Mouse (Mus musculus): ENCODE measurements around the gene Chit1.

The Chit1 gene

DNA sequence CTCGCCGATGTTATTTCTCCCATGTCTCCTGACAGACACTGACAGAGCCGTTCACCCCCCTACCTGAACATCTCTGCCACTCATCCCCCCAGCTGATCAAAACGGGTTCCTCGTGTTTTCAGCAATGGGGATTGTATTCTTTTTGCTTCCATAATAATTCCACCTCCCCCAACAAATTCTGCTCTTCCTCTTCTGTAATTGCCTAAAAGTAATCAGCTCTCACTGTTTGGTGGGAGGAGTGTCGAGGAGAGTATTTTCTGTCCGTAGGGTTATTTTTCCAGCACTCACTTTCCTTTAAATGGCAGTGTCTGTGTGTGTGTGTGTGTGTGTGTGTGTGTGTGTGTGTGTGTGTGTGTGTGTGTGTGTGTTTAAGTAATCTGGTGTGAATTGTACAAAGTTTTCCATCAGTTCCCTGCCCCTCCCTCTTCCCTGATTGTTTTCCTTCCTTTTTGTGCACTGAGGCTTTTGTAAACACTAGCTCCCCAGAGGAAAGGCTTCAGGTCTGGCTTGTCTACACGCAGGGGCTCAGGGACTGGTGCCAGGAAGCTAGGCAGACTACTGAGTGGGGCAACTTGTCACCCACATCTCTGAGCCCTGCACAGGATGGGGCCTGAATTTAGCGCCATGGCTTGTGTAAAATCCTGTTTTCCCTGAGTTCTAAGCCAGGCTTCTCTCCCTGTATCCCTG lies 31.4 kb upstream of the Chit1 start:
- no peak for DNase-seq (ENCODE audit: low spot score in 2 of 2)

DNA sequence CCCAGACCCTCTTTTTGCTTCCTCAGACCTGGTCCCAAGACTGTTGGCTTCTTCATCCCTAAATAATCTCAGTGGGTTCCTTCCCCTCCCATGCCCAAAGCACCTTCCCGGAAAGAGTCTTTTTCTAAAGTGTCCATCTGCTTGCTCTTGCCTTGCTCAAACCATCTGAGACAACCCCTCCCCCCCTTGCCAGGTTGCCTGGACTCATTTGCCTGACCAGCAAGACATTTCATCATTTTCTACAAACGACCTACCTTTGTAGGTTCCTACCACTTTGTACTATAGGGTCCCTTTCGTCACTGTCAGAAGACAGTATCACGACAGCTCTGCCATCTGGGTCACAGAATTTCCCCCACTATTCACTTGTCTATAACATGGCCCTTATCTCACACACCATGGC lies 30.6 kb upstream of the Chit1 start:
- no peak for DNase-seq (ENCODE audit: low spot score in 2 of 2)

DNA sequence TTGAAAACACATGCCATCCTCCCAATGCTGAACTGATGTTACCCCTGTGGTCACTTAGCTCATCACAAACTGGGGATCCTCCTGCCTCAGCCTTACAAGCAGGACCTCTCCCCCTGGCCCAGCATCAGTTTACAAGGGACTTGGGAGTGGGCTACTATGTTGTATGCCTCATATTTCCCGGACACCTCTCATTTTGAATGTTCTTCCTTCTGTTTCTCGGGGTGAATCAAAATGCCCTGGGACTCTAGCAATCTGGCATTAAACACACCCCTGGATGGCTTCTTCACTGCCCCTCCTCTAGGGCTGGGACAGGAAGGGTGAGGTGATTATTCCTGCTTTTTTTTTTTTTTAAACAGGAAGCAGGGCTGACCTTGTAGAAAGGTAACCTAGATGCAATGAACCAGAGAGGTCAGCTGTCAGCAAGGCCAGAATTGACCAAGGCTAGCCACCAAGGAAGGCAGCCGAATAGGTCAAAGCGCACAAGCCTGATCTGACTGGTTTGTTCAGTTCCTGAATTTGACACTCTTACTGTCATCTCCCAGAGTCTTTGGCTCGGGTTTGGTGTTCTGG lies 30.1 kb upstream of the Chit1 start:
- DNase-seq (ENCODE audit: low spot score in 2 of 2) = no peak

DNA sequence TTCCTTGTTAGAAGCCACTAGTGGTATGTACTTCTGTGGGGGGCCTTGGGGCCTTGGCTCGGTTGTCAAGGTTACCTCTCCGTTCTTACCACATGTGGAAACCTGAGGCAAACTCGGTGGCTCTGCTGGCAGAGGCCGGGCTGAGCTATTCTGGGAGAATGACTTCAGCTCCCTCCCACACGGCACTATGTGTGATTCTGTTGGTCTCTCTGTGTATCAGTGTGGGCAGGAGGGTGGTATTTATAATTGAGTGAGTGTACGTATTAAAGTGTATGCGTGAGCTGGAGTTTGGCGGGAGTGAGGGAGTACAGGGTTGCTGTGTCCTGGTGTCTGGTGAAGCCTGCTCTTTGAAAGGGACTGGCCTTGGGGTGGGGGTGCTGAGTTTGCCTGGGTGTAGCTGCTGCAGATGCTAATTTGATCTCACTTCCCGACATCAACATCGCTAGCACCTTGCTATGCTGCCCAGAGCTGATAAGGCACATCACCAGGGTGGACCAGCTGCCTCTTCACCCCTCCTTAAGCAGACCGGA lies 28.0 kb upstream of the Chit1 start:
- DNase-seq (ENCODE audit: low spot score in 2 of 2) = peak; percentile 51 to 80

DNA sequence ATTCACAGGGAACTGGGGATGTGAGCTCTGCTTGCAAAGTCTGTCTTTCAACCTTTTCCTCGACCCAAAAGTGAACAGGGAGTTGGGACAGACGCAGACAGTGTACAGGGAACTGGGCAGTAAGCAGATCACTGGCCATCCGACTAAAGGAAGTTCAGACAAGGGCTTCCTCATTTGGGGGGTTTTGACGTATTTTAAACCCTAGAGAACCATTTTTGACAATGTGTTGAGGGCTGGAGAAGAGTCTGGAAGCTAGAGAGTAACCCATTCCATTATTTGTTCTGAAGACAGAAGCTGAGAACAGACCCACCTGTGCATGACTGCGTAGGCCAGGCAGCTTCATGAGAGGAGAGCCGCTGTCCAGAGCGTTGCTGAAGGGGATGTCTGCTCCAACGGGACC lies 27.4 kb upstream of the Chit1 start:
- DNase-seq (ENCODE audit: low spot score in 2 of 2) = no peak

DNA sequence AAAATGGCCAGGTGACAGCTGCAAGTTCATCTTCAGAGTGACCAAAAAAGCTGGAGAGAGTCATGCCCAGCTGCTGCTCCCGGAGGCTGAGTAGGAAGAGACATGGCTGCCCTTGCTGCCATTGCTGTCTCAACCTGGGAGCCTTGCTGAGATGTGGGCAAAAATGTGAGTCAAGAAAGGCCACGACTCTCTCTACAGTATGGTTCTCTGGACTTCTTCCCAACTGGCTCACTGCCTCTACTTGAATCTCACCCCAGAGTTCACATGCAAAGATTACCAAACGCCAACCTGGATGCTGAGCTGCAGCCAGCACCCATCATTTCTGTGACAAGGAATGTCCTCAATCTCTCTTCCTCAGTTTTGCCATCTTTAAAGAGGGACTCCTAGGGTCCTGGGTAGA lies 26.9 kb upstream of the Chit1 start:
- DNase-seq (ENCODE audit: low spot score in 2 of 2) = no peak

DNA sequence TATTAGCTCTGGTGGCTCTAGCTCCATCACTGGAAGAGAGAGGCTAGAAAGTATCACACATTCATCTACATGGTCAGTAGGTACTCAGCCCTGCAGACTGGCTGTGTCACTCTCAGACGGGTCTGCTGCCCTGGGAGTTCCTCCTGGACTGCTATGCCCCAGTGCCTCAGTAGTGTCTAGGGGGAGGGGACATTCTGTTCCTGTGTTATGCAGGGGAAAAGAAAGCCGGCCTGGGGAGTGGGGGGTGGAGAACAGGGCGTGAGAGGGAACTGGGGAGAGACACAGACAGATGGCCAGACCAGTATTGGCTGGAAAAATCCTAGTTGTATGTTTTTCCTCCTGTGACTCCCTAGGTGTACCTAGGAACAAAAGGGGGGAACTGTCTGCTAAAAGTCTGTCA lies 25.0 kb upstream of the Chit1 start:
- DNase-seq (ENCODE audit: low spot score in 2 of 2) = no peak

DNA sequence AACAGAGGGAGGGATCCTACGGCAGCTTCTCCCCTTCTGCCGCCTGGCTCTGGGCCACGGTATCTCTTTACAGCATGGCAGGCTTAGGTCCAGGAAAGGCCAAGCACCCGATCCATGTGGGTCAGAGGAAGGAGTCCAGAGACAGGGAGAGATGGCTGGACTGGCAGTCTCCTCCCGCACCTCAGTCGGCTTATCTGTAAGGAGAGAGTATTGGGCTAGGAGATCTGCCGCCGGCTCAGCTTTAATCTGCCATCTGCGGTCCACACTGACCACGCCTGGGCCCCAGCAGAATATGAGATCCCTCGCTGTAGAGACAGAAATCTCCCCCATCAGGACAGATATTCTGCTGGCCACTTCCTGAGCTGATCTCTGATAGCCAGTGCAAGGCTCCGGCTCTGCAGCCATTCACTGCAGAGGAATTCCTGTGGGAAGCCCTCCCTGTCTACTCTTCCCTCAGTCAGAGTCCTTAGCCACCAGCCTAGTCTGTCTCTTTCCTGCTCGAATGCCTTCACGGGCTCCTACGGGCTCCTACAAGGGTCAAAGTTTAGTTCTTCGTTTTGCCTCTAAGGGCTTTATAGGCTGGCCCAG lies 24.1 kb upstream of the Chit1 start:
- no peak for DNase-seq (ENCODE audit: low spot score in 2 of 2)

DNA sequence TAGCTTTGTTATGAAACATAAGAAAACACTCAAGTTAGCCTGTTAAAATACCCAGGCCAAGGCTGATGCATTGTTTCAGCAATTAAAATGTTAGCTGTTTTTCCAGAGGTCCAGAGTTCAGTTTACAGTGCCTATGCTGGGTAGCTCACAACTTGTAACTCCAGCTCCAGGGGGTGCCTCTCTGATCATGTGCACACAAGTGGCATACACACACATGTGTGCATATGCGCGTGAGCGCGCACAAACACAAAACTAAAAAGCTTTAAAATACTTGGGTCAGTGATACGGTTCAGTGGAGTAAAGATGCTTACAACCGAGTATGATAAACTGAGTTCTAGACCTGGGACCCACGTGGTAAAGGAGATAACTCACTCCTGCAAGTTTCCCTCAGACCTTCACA lies 22.0 kb upstream of the Chit1 start:
- DNase-seq (ENCODE audit: low spot score in 2 of 2) = no peak

DNA sequence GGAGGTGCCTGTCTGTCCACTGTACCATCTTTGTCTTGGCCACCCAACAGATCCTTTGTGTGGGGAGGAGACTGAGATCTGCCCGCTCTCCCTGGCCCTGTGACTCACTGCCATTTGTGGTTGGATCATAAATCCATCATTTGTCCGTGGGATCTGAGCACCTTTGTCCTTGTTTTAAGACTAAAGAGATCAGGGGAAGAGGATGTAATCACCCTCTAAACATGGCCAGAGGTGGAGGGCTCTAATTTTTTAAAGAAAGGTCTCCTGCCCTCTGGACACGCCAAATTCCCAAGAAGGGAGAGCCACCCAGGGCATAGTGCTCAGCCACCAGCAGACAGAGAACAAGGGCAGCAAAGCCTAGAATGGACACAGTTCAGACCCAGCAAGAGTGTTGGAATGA lies 19.2 kb upstream of the Chit1 start:
- DNase-seq (ENCODE audit: low spot score in 2 of 2) = no peak

DNA sequence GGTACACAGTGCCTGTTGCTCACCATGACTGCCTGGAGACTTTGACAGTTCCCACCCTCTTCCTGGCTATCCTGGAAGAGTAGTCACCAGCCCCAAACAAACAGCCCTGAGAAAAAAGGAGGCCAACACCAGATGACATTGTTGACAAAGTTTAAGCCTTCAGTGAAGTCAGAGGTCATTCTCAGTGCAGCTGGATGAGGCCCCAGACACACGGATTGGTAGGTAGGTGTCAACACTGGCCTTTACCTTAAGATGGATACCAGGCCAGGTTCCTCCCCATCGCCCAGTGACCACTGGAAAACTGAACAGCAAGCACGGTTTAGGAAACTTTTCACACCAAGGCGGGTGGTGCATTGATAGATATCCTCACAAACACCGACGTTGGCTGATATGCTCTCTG lies 18.7 kb upstream of the Chit1 start:
- no peak for DNase-seq (ENCODE audit: low spot score in 2 of 2)

DNA sequence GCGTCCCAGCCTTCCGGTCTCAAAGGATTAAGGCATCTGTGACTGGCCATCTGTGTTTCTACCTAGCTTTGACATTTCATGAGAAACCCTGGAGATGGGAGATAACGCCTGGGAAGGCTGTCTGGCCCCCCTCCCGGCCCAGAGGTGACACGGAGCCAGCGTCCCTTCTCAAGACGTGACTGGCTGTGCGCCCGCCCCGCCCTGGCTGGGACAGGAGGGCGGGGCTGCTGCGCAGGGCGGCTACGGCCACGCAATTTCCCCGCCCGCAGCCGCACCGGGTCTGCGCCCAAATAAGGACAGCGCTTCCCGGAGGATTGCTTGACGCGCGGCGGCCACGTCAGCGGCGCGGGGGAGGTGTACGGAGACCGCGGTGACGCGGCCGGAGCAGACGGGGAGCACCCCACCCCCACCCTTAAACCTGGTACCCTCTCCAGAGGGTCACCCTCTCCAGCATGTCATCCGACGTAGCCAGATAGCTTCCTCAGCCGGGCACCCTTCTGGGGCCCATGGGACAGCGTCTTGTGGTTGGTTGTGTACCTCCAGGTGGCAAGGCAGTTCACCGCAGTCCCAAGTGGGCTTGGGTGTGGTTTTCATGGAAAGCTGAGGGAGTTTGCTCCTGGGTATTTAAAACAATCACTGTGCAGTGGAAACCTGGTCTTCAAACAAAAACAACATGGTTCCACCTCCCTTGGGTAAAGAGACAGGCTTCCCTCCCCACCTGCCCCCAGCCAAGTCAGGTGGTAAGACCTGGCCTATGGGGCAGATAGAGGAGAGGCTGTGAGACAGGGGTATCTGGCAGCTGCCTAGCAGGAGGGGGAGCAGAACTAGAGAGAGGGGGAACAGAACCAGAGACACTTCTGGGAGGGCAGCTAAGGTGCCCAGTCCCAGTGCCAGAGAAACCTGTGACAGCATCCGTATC lies 17.9 kb upstream of the Chit1 start:
- peak; percentile 80 to 84 for DNase-seq (ENCODE audit: low spot score in 2 of 2)

DNA sequence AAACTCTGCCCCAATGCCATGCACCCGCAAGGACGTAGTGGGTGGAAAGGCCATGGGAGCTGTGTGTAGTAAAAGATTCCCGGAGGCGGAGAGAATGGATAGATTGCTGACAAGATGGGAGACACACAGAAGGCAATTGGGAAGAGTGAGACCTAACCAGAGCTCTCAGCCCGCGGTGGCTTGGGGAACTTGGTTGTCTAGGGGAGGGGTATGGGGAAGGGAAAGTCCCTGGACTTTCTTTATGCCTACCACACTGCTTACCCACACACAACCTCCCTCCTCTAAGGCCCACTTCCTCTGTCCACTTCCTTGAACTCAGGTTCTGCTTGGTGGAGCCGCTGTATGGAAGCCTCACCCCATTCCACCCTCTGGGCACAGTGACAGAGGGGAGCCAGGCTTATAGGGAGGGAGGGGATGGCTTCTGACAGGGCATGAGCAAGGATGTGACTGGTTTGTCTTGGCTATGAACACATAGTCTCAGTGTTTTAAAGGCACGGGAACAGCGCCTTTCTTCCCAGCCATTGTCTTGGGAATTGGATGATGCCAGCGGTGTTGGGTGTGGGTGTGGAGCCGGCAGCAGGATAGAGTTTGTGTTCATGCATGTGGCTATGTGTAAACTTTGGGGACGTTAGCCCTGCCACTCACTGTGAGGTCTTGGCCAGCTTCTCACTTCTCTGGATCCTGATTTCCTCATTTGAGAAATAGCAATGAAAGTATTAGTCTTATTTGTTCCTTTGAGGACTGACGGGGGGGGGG lies 17.1 kb upstream of the Chit1 start:
- DNase-seq (ENCODE audit: low spot score in 2 of 2) = no peak

DNA sequence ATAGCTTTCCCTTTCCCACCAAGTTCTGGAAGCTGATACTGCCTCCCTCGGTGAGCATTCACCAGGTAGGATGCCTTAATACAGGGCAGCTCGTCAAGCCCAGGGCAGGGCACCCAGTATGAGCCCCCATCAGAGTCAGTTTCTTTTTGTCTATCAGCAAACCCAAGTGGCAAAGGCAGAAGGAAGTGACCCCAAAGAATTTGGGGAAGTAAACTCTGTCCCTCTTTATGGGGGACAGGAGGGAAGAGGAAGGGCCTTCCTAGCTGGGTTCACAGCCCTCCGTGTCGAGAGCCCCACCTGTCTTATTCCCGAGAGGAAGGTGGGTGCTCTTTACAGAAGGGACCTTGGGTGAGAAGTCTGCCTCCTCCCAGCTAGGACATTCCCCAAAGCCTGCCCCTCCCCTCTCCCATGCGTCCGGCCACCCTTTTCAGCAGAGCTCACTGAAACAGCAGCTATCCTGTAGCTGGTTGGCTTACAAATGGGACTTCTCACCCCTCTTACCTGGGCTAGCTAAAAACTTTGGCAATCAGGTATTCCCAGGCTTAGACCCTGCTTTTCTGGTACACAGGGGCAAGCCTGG lies 15.9 kb upstream of the Chit1 start:
- no peak for DNase-seq (ENCODE audit: low spot score in 2 of 2)

DNA sequence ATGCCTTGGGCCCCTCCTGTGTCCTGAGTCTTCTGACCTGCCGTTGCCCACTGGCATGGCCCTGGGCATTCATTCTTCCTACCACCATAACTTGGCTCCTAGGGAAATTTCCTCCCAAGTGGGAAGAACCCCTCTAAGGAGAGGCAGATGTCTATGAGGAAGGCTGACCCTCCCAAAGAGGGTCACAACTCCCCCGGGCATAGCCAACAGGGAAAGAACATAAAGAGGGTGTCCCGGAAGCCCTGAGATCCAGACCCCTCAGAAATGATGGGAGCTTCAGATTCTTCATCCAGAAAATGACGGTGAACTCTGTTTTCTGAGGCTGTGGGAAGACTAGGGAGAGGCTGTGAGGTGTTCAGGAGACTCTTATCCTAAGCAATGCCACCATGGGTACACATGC lies 15.3 kb upstream of the Chit1 start:
- no peak for DNase-seq (ENCODE audit: low spot score in 2 of 2)

DNA sequence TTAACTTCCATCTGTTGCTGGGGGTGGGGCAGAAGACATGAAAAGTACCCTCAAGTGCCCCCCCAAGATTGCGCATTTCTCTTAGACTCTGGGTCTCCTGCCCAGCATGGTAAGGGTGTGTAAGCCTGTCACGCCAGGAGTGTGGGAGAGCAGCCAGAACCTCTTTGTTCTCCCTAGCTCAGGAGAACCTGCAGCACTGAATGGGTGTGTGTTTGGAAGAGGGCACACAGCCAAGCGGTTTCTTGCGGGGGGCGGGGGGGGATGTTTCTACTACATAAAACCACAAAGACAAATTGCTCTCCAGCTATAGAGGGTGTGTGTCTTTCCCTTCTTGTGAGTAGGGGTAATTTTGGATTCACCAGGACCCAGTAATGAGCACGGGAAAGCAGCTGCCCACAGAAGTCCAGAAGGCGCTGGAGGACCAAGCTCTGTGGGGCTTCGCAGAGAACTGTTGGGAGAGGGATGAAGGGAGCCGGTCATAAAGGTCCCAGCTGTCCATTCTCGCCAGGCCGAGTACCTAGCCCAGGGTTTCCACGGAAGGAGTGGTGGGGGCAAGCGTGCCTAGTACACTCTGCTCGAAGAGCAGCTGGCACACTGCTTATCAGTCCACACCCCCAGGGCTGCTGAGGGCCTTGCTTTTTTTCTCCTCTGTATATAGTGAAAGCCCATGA lies 14.6 kb upstream of the Chit1 start:
- no peak for DNase-seq (ENCODE audit: low spot score in 2 of 2)

DNA sequence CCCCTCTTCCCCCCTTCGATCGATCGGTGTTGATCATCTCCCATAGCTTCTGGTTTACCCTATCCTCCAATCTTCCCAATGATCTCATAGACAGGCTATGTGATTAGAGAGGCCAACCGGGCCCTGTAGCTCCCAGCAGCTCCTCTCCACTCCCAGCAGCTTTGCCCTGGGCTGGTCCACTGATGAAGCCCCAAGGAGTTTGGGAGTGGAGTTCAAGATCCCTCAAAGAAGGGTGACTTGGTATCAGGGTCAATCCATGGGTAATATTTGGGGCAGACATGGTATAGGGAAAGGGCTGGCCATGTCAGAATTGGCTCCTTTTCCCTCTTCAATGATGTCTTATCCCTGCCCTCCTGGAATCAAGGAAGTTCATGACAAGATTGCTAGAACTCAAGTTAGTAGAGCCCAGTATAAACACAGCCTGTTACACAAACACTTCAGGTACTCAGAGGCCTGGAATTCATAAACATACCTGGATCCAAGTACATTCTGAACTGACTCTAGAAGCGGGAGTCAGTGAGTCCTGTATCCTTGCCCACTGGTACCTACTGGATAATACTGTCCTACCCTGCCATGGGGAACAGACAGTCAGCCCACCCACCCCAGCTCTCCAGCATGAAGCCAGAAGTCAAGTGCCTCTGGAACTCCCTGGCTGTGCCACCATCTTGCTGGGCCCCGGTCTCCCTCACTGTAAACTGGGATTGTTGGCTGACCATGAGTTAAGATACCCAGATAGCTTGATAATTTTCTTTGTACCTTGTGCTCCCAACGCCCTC lies 13.8 kb upstream of the Chit1 start:
- no peak for DNase-seq (ENCODE audit: low spot score in 2 of 2)

DNA sequence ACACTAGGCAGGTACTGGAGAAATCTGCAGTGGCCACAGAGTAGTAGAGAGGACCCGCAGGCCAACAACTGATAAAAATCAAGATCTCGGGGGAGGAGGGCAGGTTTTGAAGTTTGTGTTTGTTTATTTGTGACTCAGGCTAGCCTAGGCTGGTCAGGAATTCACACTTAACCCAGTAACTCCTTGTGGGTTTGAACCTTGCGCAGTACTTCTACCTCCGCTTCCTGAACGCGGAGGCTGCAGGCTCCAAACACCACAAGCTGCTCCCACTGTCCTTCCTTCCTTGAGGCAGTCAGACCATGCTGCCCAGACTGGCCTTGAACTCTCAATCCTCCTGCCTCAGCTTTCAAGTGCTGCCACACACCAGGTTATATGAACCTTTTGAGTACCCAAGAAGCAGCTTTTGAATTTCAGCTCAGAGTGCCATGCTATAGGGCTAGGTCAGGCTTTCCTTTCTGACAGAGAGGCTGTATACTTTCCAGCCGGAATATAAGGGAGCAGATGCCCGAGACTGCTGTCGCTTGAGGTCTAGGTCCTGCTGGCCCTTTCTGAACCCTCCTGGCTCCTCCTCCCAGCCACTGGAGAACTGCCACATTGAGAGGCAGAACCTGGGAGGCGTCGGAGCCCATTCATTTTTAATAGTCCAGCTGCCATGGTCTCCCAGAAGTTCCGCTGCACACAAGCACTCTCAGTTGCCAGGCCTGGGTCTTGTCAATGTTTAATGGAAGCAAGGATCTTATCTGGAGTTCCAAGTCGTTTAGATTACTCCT lies 12.9 kb upstream of the Chit1 start:
- no peak for DNase-seq (ENCODE audit: low spot score in 2 of 2)

All from frontal cortex, postnatal 10 days (tissue).